Mouse (Mus musculus): Measurements from ENCODE around the gene Sart3. TPM values are rescaled to one million over a fixed set of nuclear protein-coding genes. Genes with fewer than 3 reads are reported as not detected.

The Sart3 gene
- total RNA-seq (2023): 46.2 and 69.7 TPM in 2 replicates

DNA sequence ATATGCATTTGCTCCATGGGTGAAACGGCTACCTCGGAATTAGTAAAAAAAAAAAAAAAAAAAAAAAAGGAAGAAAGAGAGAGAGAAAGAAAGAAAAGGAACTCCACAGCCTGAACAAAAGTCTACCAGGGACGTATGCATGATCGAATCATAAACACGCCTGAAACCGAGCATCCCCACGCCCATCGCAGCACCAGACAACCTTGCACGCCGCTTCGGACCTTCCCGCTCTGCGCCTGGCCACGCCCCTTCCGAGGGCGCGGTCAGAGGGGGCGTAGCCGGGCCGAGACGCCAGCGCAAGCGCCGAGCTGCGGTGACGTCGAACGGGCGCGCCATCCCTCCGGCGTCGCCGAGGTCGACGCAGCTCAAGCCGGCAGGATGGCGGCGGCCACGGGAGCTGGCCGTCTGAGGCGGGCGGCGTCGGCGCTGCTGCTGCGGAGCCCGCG is at the start of gene Sart3, which contains the start of gene Iscu:
Gene Sart3 (minus strand): TSS at position 61 of the 446 bp plus-strand sequence.
Gene Iscu (plus strand): TSS at position 299 of the 446 bp plus-strand sequence.

DNA sequence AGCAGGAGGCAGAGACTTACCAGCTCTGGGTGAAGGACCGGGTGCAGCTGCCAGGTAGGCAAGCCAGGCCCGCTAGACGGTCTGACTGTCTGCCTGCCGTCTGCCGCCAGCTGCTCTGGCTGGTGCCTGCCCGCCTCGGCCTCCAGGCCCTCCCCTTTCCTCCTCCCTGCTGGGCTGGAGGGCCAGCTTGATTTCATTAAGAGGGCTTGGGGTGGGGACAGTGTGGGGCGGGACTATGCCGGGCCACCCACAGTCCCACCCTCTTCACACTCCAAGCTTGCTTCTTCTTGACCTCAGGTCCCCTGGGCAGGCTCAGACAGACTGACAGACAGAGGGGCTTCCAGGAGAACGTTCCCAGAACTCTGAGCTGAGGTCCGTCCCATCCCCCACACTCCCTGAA is 28.0 kb upstream of the Sart3 start, which contains the start of gene Tmem119:
Gene Tmem119 (minus strand): TSS at position 237 of the 400 bp plus-strand sequence.

DNA sequence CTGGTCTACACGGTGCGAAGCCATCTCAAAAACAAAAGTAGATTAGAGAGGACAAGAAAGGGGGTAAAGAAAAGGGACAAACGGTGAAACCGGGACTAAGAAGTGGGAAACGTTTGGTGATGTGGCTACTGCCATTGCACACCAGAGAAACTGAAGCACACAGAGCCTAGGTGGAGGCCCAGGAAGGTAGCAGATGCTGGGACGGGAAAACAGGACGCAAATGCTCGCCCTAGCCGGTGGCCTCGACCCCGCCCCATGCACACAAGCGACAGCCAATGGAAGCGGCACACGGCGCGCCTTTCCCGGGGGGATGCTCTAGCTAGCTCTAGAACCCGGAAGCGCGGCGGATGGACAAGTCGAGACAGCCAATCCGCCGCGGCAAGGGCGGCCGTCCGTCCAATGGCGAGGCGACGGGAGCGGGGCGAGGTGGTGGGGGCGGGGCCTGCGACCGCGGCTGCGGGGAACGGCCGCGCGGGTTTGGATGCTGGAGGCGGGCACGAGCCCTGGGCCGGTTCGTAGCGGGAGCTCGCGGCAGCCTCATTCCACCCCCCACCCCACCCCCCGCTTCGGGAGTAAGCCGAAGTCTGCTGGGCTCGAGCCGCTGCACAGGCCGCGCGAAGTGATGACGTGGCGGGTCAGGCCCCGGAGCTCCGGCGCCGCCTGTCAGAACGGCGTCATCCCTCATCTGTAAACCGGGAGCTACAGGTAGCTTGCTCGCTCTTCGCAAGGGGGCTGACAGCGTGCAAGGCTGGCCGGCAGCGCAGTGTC is 36.8 kb downstream of the Sart3 start, which contains the start of gene Ficd:
Gene Ficd (plus strand): TSS at position 459 of the 768 bp plus-strand sequence.

GRCm38 (mm10) chr5:113724446-113724845 is 47.9 kb downstream of the Sart3 start, which contains the start of gene 1700069L16Rik:
TSS of gene 1700069L16Rik (minus strand) at chr5:113724772.

Other genes with a start within 250 kb of the Sart3 start
- gene Cmklr1, start 122.1 kb downstream of the Sart3 start, total RNA-seq (2023): 0.32 and 0.51 TPM in 2 replicates
- not detected in 2 replicates for gene 1700069L16Rik, start 47.7 kb downstream of the Sart3 start, total RNA-seq (2023)
- 7.6 and 7.7 TPM in 2 replicates for gene Ficd, start 36.7 kb downstream of the Sart3 start, total RNA-seq (2023)
- gene Iscu, start 238 bp upstream of the Sart3 start, total RNA-seq (2023): 97.3 and 97.4 TPM in 2 replicates
- 2.3 and 2.7 TPM in 2 replicates for gene Tmem119, start 28.0 kb upstream of the Sart3 start, total RNA-seq (2023)
- 429 and 444 TPM in 2 replicates for gene Selplg, start 60.1 kb upstream of the Sart3 start, total RNA-seq (2023)
- 105 and 165 TPM in 2 replicates for gene Coro1c, start 136.2 kb upstream of the Sart3 start, total RNA-seq (2023)
- 7.4 and 9.2 TPM in 2 replicates for gene Ssh1, start 221.4 kb upstream of the Sart3 start, total RNA-seq (2023)
- not detected in 2 replicates for gene Dao, start 231.2 kb upstream of the Sart3 start, total RNA-seq (2023)

Measured in neutrophil, adult 65 days (primary cell).